In the genomic region with DNA sequence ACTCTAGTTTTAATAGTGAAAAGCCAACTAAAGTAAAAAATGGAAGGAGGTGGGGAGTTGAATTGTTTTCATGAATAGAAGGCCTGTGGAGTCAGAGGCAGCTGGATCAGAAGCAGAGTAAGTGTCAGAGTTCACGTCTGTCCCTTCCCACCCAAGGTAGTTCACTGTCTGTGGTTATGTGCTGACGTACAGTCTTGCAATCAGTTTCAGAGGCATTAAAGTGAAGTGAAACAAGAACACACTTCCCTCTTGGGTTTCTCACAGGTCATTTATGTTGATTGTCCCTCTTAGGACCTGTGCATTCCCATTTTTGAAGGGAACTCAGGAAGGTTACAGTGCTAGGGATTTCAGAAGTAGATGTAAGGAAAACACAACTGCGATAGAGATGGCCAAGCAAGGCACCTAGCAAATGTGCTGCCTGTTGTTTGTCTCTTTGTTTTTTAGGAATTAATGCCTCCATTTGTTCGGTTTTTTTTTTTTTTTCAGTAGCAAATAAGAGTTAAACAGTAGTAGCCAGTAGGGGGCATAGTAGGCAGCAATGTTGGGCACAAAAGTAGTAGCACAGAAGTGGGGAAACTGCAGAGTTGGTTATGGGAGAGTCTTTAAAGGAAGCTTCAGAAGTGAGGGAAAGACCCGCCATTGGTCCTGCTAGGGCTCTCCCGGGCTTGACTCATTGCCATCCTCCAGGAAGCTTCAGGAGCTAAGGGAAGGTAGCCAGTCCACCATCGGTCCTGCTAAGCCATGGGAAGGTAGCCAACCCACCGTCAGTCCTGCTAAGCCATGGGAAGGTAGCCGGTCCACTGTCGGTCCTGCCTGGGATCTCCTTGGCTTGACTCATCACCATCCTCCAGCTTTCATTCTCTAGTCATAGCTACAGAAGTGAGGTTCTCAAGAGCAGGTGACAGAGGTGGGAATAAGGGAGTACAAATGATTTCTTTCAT, we compare ENCODE assay signal across 14 mouse cellular contexts.
A peak's percentile ranks its signal among the peaks of the same experiment; 100 is the strongest.
DNase-seq lines count a peak whose midpoint lies in the region; ATAC-seq and TF ChIP-seq lines count a peak whose summit lies in the region.
"Had no signal": no experiment of that assay in that cellular context is flagged by ENCODE, and none has a peak within 500 bp of the region (broad histone marks: within the 10 kb centered on the region; RNA-seq: fewer than 3 reads in every experiment).

No protein-coding gene starts in this region.

- H3K4me2 ChIP-seq in intestine, postnatal 0 days (replicated peaks; ENCODE audit: low read depth) = no peak overlapping the region
- no peak overlapping the region for H3K4me2 ChIP-seq in intestine, embryonic 15.5 days (replicated peaks)
- H3K4me2 ChIP-seq in midbrain, embryonic 13.5 days (replicated peaks) = no peak overlapping the region
- H3K4me2 ChIP-seq: heart, embryonic 13.5 days; hindbrain, embryonic 14.5 days; liver, embryonic 15.5 days; midbrain, embryonic 15.5 days had no signal

- peak; percentile 69 for DNase-seq in A20 (ENCODE audit: low read depth, low spot score)
- peak; percentile 65 for DNase-seq in brain, adult 2 months (ENCODE audit: low read depth, low spot score)
- no peak for DNase-seq in adrenal gland, adult (ENCODE audit: inconsistent age in 2 of 2, low spot score in 1 of 2)
- DNase-seq: thymus, adult 2 months had no signal

- H3K4me1 ChIP-seq in intestine, postnatal 0 days (replicated peaks; ENCODE audit: control insufficient read depth, insufficient read depth, low read length) = 0 out of 2 replicates have a peak, but pooled peaks cover 3% of the 10 kb centered on the region
- no peaks in the 10 kb centered on the region for H3K4me1 ChIP-seq in intestine, embryonic 15.5 days (replicated peaks)
- H3K4me1 ChIP-seq in midbrain, embryonic 13.5 days (replicated peaks) = no peaks in the 10 kb centered on the region
- H3K4me1 ChIP-seq: liver, embryonic 15.5 days; midbrain, embryonic 15.5 days had no signal

- ATAC-seq in intestine, postnatal 0 days = no peak
- ATAC-seq in intestine, embryonic 15.5 days = no peak
- ATAC-seq in common myeloid progenitor, adult 5-6 weeks (replicated peaks; ENCODE audit: low read depth, poor library complexity, severe bottlenecking) = peak; percentile 66
- no peak for ATAC-seq in midbrain, embryonic 13.5 days
- ATAC-seq: activated CD4-positive, CD25-positive, alpha-beta regulatory T cell, adult 4 months; midbrain, embryonic 15.5 days had no signal

- WGBS in intestine, postnatal 0 days = 79% methylated on average over 10 of the region's 10 CpGs
- 84% methylated on average over 10 of the region's 10 CpGs for WGBS in intestine, embryonic 15.5 days
- WGBS in midbrain, embryonic 13.5 days = 92% methylated on average over 10 of the region's 10 CpGs

- H3K27me3 ChIP-seq in intestine, postnatal 0 days (replicated peaks; ENCODE audit: control insufficient read depth, insufficient read depth, low read length) = no peaks in the 10 kb centered on the region
- no peaks in the 10 kb centered on the region for H3K27me3 ChIP-seq in intestine, embryonic 15.5 days (replicated peaks)
- no peaks in the 10 kb centered on the region for H3K27me3 ChIP-seq in midbrain, embryonic 13.5 days
- H3K27me3 ChIP-seq: heart, embryonic 13.5 days; liver, embryonic 15.5 days; midbrain, embryonic 15.5 days had no signal

- no peak overlapping the region for H3K4me3 ChIP-seq in intestine, postnatal 0 days (ENCODE audit: low read depth, low read length)
- H3K4me3 ChIP-seq in intestine, embryonic 15.5 days (replicated peaks) = no peak overlapping the region
- no peak overlapping the region for H3K4me3 ChIP-seq in midbrain, embryonic 13.5 days (replicated peaks)
- H3K4me3 ChIP-seq: heart, embryonic 13.5 days; liver, embryonic 15.5 days; midbrain, embryonic 15.5 days had no signal

- H3K9me3 ChIP-seq in intestine, postnatal 0 days (ENCODE audit: control insufficient read depth) = no peaks in the 10 kb centered on the region
- no peaks in the 10 kb centered on the region for H3K9me3 ChIP-seq in intestine, embryonic 15.5 days
- H3K9me3 ChIP-seq in midbrain, embryonic 13.5 days = no peaks in the 10 kb centered on the region
- H3K9me3 ChIP-seq: G1E; heart, embryonic 13.5 days; liver, embryonic 15.5 days; midbrain, embryonic 15.5 days had no signal

- TF ChIP-seq CTCF in intestine, postnatal 0 days (IDR thresholded peaks at IDR 0.05; ENCODE audit: low read depth) = peak; percentile 38

- H3K36me3 ChIP-seq in intestine, postnatal 0 days (ENCODE audit: control insufficient read depth, insufficient read depth) = no peaks in the 10 kb centered on the region
- no peaks in the 10 kb centered on the region for H3K36me3 ChIP-seq in intestine, embryonic 15.5 days
- H3K36me3 ChIP-seq in midbrain, embryonic 13.5 days = no peaks in the 10 kb centered on the region
- H3K36me3 ChIP-seq: heart, embryonic 13.5 days; liver, embryonic 15.5 days; midbrain, embryonic 15.5 days had no signal

- H3K9ac ChIP-seq in intestine, postnatal 0 days (ENCODE audit: low read depth, low read length) = no peak overlapping the region
- H3K9ac ChIP-seq in intestine, embryonic 15.5 days = no peak overlapping the region
- H3K9ac ChIP-seq in midbrain, embryonic 13.5 days (replicated peaks) = no peak overlapping the region
- H3K9ac ChIP-seq: heart, embryonic 13.5 days; hindbrain, embryonic 14.5 days; liver, embryonic 15.5 days; midbrain, embryonic 15.5 days had no signal

- no peak overlapping the region for H3K27ac ChIP-seq in intestine, postnatal 0 days (ENCODE audit: low read depth, low read length)
- H3K27ac ChIP-seq in intestine, embryonic 15.5 days = no peak overlapping the region
- H3K27ac ChIP-seq in midbrain, embryonic 13.5 days = no peak overlapping the region
- H3K27ac ChIP-seq: heart, embryonic 13.5 days; hindbrain, embryonic 14.5 days; liver, embryonic 15.5 days; midbrain, embryonic 15.5 days had no signal

Comparison
In these comparisons a context has a peak if more than half of its experiments do, and no peak if none do; other contexts are left out.
1. DNase-seq: peak in A20 (single experiment) and brain, adult 2 months (single experiment); none in adrenal gland, adult (0 of 2).